Mouse (Mus musculus): Measurements from ENCODE around the gene Thumpd3. TPM values are rescaled to one million over a fixed set of nuclear protein-coding genes. Genes with fewer than 3 reads are reported as not detected.

Gene Thumpd3
- total RNA-seq, 2 experiments from 2014 or later: 21.4 to 24.5 TPM

DNA sequence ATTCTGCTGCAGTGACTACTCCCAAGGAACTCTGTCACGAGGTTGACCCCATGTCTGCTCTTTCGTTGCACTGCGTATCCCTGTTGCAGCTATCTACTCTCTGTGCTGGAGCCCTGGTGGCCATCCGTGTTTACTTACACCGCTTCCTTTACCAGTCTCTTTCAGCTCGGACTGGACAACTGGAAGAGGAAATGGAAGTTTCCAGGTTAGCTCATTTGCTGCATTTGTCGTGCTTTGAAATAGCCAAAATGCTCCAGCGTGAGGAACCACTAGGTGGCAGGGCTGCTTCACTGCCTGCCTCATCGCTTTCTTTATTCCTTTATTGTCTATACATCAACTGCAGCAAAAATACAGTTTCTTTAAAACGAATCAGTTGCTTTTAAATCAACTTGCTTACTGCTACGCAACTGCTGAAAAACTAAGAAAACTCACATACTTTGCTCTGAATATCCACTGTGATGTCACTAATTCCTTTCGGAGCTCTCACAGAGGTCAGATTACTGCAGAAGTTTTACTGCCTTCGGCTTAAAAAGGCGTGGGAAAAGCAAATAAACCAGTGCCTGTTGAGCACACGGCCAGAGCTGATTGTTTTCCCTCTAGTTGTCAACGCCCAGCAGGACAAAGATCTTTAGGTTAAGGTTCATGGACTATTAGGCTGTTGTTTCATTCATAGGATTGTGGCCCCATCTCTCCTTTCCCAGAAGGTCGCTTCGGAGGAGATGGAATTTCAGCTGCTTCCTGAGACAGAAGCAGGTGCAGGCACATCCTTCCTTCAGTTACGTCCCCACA, 7.9 kb upstream of the Thumpd3 start:
- DNase-seq: peak; percentile 76

DNA sequence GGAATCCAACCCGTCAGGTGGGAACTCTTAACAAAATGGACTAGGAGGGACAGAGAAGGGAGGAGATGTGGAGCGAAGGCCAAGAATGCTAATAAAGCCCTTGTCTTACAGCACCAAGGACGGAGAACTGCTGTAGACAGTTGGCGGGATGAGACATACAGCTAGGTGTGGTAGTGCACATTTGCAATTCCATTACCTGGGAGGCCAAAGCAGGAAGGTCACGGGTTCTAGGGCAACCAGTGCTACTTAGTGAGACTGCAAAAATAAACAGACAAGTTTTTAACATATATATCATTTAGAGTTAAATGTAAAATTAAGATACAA, 7.3 kb upstream of the Thumpd3 start:
- no peak for DNase-seq

DNA sequence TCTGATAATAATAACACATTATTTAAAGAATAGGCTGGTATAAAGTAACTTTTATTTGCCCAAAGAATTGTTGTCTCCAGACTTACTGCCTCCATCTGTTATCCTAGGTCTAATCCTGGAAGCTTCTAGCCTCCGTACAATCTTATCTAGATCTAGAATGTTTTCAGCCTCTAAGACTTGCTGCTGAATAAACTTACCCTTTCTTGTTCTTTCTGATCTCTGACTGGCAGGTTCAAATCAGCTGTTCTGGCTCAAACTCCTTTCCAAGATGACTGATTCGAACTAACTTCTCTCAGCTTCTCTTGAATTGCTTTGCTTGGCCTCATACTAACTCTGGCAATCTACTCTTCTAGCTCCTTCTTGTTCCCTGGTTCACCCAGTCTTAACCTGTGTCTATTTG, 5.7 kb upstream of the Thumpd3 start:
- DNase-seq: no peak

DNA sequence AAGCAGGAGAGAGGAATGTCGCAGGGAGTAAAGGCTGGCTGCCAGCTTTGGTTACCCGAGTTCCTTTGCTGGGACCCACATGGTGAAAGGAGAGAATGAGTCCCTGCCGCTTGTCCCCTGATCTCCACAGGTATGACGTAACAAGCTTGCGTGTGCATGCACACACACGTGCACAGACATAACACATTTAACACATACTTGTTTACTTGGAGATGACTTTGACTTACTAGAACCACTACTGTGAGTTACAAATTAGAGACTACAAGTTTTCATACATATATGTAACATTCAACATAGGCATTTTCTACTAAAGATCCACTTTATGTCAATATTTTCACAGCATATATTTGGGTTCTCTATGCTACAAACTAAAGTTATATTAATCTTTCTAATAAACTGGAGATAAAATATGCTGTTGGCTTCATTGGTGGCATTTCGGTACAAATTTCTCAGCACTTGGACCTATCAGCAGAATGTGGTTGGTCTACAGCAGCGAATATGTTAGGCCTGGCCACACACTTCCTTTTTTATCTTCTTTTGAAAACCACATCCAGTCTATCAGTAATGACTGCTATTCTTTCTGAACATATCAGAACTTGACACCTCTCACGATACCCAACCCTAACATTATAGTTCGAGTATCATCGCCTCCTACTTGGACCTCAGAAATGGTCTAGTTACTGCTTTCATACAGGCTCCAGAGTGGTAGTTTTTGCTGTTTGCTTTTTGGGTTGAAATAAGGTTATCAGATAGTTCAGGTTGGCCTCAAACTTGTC, 4.6 kb upstream of the Thumpd3 start:
- no peak for DNase-seq

DNA sequence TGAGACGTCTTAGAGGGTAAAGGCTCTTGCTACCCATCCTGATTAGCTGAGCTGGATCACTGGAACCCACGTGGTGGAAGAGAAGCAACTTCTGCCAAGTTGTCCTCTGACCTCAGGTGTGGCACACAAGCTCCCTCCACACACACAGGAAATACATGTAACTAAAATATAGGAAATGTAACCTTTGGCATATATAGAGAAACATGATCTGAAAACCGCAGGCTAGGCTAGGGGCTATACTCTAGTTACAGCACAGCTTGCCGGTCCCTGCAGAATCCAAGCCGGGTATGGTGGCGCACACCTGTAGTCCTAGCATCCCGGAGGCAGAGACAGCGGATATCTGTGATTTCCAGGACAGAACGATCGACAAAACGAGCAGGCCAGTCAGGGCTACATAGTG, 450 bp upstream of the Thumpd3 start:
- DNase-seq: no peak

DNA sequence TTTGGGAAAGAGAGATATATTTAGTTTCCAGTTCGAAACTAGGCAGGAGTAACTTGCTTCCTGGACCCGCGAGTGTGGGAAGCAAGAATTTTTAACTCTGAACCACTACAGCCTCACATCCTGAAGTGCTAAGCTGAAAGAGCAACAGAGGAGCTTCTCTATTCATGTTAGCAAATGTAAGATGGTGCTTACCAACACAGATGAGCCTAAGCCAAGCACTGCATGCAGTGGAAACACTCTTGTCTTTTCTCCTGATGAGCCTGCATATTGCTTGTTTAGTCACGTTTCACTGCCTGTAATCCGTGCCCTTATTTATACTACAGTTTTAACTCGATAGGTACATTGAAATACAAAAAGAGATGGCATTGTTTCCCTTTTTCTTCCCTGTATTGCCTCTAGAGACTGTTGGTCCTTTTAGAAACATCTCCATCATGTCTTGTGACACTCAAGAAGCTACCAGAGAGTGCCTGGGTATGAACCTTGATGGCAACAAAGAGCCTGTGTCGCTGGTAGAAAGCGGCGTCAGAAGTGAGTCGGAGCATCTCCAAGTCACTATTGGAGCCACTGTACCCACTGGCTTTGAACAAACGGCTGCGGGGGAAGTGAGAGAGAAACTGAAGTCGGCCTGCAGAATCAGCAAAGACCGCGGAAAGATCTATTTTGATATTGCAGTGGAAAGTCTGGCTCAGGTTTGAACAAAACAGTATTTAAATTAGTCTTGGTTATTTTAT, 1.2 kb downstream of the Thumpd3 start:
- DNase-seq: no peak

DNA sequence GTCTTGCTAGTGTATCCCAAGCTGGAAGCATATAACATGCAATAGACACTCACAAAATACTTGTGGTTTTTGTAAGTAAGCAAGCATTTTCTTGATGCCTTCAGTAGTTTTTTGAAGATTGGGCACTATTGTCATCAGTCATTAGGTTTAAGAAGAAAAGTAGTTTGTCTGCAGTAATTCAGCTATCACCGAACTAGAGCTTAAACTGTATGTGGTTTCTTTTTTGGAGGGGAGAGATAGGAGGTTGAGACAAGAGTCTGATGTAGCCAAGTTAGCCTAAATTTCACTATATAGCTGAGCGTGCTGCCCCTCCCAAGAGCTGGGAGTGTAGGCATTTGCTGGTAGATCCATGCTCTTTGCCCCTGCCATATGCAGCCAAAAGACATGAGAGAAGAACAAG, 2.3 kb downstream of the Thumpd3 start:
- DNase-seq: no peak

DNA sequence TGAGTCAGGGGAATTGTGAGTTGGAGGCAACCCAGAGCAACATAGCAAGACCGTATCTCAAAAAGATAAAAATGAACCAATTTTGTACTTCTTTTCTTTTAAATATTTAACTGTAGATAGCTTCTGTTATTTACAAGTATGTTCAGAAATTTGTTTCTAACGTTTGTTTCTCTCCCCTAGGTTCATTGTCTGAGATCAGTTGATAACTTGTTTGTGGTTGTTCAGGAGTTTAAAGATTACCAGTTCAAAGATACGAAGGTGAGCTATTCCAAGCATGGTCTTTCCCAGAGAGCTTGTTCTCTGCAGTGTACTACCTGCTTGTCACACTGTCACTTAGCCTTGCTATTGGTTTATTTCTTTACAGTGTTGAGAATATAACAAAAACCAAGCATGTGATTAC, 3.1 kb downstream of the Thumpd3 start:
- DNase-seq: no peak

DNA sequence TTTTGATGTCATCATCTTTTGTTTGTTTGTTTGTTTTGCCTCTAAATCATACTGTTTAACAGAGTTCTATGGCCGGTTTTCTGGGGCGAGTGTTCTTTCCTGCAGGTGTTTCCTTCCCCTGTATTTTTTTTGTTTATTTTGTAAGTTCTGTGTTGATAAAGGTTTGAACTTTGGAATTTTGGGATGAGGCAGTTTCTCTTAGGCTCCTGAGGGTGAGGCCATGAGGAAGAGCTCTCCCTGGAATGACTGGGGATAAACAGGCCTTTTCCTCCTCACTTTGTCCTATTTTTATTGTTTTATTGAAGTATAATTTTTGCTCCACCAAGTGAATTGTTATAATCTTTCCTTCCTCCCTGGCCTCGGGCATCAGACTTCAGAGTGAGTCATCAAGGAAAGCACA, 6.9 kb downstream of the Thumpd3 start:
- DNase-seq: no peak

DNA sequence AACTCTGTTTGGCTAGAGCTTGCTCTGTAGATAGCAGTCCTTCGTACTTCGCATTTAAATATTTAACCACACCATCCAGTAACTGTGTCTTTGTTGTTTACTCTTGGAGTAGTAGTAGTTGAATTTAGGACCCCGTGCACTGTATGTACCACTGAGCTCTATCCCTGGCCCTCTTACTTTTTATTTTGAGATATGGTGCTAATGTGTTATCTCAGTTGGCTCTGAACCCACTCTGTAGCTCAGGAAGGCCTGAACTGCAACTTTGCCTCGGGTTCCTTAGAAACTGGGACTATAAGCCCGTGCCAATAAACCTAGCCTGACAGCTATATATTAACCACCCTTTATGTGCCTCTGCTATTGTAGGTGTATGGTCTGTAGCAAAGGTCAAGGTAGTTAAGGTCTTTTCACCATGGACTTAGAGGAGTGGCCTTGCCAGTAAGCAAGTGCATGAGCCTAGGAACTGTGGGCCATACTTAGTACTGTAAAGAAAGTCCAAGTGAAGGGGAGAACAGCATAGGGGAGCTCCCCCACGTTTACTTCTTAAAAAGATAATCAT, 8.6 kb downstream of the Thumpd3 start:
- no peak for DNase-seq

DNA sequence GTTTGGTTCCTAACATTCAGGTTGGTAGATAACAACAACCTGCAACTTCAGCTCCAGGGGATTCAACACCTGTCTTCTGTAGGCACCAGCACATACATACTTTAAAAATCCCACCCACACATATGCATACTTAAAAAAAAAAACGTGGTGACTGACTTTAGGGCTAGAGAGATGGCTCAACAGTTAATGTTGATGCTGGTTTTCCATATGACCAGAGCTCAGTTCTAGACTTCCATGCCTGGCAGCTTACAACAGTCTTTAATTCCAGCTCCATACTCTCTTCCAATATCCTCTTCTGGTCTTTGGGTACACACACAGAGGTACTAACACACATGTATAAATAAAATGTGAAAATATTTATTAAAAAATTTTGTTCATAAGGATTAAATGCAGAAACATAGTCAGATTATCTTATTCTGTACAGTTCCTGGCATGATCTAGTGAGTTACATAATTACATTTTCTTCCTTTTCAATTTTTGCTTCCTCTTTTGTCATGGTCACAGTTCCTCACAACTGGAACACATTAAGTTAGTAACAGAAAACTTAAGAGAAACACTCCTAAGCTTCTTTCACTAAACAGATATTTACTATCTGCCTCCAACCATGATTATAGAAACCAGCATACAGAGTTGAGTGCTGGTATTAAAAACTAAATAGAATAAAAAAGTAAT, 15.0 kb downstream of the Thumpd3 start:
- no peak for DNase-seq

DNA sequence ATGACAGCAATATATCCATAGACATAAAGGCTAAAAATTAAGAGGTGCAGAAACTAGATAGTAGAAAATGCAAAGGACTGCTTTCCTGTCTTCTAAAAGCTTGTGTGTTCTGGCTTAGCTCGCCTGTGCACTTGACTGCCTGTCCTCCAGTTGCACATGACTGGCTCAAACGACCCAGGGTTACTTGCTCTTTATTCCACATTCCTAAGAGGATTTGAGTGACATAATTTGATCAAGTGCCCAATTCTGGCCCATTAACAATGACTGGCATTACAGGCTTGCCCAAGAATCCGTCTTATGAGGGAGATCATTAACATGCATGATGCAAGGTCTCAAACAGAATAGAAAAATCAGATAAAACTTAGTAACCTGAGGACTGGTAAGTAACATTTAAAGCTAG, 16.2 kb downstream of the Thumpd3 start:
- DNase-seq: no peak

DNA sequence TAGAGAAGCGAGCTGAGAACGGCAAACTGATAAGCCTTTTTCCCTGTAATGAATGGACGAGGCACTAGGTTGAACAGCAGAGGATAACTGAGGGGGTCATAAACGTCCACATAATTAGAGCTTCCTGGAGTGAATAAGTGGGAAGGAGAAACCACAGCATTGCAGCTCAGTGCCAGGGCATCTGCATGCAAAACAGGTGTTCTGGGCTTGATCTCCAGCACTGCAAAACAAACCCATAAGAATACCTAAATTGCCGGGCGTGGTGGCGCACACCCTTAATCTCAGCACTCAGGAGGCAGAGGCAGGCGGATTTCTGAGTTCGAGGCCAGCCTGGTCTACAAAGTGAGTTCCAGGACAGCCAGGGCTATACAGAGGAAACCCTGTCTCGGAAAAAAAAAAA, 17.3 kb downstream of the Thumpd3 start:
- DNase-seq: no peak

DNA sequence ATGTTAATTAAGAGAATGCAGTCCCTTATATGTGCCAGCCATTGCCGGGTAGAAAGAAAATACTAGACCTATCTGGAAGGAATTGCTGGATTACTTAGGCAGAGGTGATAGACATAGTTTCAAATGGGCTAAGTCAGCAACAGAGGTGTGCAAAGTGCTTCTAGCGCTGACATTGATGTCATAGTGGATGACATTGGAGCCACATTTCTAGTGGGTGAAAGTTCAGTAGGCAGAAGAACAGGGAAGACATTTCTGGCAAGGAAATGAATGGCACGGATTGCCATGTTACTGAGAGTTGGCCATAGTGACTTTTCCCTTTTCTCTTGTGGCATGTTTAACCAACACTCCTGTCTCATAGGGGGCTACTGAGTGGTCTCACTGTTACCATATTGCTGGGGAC, 19.2 kb downstream of the Thumpd3 start:
- DNase-seq: no peak

DNA sequence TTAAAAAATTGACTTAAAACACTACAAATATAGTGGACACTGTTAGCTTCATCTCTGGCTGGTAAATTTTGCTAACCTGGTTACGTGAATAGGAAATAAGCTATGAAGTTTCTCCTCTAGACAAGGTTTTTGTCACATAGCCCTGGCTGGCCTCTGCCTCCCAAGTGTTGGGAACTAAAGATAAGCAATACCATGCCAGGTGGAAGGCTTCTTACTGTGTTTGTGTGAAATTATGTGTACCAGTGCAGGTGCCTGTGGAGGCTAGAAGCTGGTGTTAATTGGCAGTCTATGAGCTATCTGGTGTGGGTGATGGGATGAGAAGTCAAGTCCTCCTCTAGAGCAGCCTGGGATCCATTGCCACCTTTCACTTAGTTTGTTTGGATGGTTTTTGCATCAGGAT, 23.1 kb downstream of the Thumpd3 start:
- no peak for DNase-seq

DNA sequence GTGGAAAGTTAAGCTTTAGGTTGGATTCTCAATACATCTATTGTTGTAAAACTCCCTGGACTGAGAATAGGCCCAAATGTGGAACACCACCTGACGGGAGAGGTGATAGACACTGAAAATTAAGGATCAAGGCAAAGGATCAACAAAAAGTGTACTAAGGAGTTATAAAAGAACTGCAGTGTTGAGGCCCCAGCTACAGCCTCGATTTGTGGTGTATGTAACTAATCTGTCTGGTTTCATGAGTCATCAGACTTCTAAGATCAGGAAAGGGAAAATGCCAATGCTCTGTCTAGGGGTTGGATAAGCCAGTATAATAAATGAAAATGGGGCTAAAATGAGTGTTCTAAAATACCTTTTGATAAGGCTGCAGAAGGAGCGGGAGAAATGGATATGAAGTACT, 29.2 kb downstream of the Thumpd3 start:
- no peak for DNase-seq

DNA sequence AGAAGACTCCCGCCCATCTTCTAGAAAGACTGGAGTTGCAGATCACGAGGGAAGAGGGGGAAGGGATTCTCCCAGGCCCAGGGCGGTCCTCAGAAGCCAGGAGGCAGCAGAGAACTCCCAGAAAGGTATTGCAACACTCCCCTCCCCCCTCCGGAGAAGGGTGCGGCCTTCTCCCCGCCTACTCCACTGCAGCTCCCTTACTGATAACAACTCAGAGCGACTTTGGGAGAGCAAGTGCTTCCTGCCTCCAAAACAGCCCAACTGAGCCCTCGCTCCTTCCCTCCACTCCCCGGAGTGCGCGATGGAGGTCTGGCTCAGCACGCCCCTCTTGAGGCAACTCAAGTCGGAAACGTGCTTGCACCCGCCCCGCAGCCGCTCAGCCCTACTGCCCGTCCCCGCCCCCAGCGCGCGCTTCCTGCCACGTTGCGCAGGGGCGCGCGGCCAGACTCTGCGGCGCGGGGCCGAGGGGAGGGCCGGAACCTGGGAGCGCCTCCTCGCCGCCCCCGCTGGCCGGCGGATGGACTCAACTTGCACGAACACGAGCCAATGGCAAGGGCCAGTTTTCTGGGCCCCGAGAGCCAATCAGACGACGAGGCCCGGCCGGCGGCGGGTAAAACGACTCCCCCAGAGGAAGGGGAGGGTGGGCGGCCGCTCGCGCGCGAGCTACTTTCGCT, 30.1 kb downstream of the Thumpd3 start:
- DNase-seq: peak; percentile 98

DNA sequence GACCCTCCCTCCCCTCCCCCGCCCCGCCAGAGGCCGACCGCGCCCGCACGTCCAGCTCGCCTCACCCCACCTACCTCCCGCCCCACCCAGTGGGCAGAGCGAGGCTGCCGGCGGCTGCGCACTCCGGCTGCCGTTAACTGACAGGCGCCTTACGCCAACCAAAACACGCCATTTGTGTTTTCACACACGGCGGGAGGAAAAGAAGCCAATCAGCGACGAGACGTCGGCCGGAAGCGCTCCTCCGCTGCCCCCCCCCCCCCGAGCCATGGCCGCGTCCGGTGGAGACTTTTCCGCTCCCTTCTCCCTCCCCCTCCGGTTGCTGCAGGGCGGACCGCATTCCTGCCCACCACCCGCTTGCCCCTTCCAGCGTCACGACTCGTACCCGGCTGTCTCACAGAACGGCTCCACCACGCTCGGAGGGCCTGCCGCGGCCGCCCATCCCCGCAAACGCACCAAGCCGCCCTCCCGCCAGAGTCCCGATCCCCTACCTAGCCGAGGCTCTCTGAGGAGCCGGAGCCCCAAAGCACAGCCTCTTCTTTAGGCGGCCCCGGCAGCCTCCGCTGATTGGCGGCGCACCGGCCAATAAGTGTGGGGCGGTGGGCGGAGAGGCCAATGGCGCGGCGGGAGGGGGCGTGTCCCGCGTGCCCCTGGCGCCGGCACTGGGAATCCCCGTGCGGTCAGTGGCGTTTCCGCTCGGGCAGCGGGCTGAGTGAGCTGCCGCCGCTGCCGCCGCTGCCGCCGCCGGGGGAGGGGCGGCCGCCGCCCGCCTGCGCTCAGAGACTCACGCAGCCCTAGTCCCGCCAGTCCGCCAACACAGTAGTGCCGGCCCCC, 30.9 kb downstream of the Thumpd3 start, which contains the start of gene Setd5:
Gene Setd5, plus strand, starts transcription at position 680 of the 831 bp plus-strand sequence.
- DNase-seq: peak; percentile 99

DNA sequence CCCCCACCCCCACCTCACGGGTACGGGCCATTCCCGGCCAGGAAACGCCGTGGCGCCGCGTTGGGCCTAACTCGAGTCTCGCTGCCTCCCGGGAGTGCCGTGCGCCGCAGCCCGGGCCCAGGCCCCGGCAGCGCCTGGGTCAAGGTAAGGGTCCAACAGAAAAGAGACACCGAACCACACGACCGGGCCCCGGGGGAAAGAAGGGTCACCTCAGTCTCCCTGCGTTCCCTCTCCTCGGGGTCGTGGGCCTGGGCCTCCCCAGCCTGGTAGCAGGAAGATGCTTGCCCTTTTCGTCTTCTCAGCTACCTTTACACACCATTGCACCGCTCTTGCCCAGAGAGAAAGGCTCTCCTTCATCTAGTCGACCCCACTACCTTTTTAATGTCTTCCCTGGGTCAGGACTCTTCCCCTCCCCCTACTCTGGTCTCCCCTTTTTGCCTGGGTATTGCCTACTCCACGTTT, 31.6 kb downstream of the Thumpd3 start:
- no peak for DNase-seq

DNA sequence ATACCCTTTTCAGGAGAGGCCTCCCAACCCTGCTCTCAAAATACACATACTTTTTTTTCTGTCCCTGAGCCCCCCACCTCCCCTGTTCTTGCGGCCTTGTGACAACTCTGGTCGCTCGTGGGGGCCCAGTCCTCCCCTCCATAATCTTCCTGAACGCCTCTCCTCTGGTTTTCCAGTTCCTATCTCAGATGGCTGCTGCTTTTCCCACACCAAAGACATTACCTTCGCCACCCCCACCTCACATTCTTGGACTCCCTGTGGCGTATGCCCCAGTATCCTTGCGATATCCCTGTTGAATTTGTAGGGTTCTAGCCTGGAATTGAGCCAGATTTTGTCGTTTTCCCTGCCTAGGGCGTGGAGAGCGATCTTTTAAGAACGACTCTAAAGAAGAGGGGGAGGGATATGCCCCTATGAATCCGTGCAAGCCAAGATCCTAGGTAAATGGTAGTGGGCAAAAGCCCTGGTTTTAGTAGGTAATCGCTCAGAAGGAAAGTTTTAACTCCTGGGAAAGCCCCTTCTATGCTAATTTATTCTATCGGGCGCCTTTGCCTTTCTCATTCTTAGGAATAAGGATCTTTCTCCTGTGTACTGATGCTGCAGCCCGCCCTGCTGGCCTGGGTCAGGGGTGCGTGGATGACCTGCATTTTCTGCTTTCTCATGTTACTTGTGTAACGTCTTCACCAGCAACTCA, 32.2 kb downstream of the Thumpd3 start:
- DNase-seq: peak; percentile 50

All from heart, postnatal 4 days (tissue).